Mouse (Mus musculus) heart, embryonic 16.5 days (tissue): ENCODE results near the gene Hist2h2bb. TPM values are rescaled to one million over a fixed set of nuclear protein-coding genes. Genes with fewer than 3 reads are reported as not detected.

Experiments
- ATAC-seq: fragments of 200-750 bp; cut with Nextera tagmentation; replicated peaks from 2 replicates; pipeline ENCODE4 v1.8.0; 2017; ENCODE audit warnings: moderate number of reproducible peaks; ENCODE audit not compliant: insufficient read depth, low FRiP score; ENCODE audit errors: extremely low read depth
- H3K27ac ChIP-seq: fragments of 300-500 bp; sonication (generic); 2 replicates; pipeline ENCODE4 v1.5.1; 2014; ENCODE audit warnings: mild to moderate bottlenecking, low read length, control low read depth, moderate library complexity
- H3K27me3 ChIP-seq: fragments of 300-500 bp; sonication (generic); 2 replicates; pipeline ENCODE4 v1.6.1; 2014; ENCODE audit warnings: low read length, mixed read lengths; ENCODE audit not compliant: control insufficient read depth, insufficient read depth
- H3K36me3 ChIP-seq: fragments of 300-500 bp; sonication (generic); 2 replicates; pipeline ENCODE4 v1.6.1; 2014; ENCODE audit not compliant: control insufficient read depth, insufficient read depth
- H3K4me1 ChIP-seq: fragments of 300-500 bp; sonication (generic); 2 replicates; pipeline ENCODE4 v1.6.1; 2014; ENCODE audit warnings: low read length, mixed read lengths; ENCODE audit not compliant: control insufficient read depth, insufficient read depth
- H3K4me2 ChIP-seq: fragments of 300-500 bp; sonication (generic); 2 replicates; pipeline ENCODE4 v1.6.1; 2014; ENCODE audit warnings: low read depth, mild to moderate bottlenecking, control low read depth, low read length
- H3K4me3 ChIP-seq: fragments of 300-500 bp; sonication (generic); 2 replicates; pipeline ENCODE4 v1.5.1; 2014; ENCODE audit warnings: mild to moderate bottlenecking, control low read depth, low read length
- H3K9ac ChIP-seq: fragments of 300-500 bp; sonication (generic); 2 replicates; pipeline ENCODE4 v1.6.1; 2014; ENCODE audit warnings: low read length, control low read depth
- H3K9me3 ChIP-seq: fragments of 300-500 bp; sonication (generic); replicated peaks from 2 replicates; pipeline ENCODE4 v1.6.1; 2016; ENCODE audit warnings: low read length; ENCODE audit not compliant: control insufficient read depth
- WGBS: fragments of 180-500 bp; shearing (Covaris S2); extraction: QIAGEN DNeasy Blood & Tissue Kit; methylation state at CpG from one replicate; pipeline ENCODE4 v1.1.7; 2014; 5-methylcytosine and 5-hydroxymethylcytosine counted together
- polyA plus RNA-seq: library from polyadenylated mRNA; unstranded; fragments of >200 nt; fragmentation: Nextera tagmentation; extraction: Ambion mirVana; gene quantifications from 2 replicates; pipeline ENCODE4 v1.2.1, GENCODE M21; 2015

Gene Hist2h2bb
- polyA plus RNA-seq, 1 experiment from 2014 or later: 3.7 TPM

DNA sequence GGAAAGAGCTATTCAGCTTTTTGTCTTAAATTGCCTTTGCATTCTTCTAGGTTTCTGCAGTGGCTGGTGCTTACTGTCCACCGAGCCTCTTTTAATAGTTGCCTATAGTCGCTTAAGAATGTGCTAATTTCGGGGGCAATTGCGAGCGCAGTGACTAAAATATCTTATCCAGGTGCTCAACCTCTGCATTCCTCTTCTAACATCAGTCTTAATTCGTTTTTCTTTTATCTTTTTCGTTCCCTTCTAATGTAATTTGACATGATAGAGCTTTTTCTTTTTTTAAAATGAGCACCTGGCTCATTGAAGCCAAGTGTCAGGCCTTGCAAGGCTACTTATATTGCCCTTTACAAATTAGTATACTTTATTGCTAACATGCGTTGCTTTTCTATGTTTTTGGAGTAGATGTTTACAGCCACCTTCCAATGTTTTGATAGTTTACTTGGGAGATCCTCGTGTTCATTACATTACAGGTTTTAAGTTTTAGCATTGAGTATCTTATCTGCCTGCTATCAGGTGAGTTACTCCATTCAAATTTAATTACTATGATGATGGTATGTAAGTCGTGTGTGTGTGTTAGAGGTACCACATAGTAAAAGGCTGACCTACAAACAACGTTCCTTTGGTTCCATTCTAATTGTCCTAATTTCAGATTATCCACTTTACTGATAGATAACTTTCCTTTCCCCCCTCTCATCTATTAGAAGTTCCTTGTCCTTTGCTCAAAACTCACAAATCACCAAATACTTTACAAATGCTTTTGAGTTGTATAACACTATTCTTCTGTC is 22.0 kb upstream of the Hist2h2bb start:
- H3K27ac ChIP-seq: peak overlapping the region; percentile 62
- H3K27me3 ChIP-seq: no peaks in the 10 kb centered on the region
- no peak for ATAC-seq
- peak overlapping the region; percentile 74 for H3K9ac ChIP-seq
- peak overlapping the region; percentile 53 for H3K4me3 ChIP-seq
- no peaks in the 10 kb centered on the region for H3K36me3 ChIP-seq
- H3K9me3 ChIP-seq: no peaks in the 10 kb centered on the region
- peak overlapping the region; percentile 63 for H3K4me2 ChIP-seq
- peaks cover 24% of the 10 kb centered on the region for H3K4me1 ChIP-seq
- 9% methylated on average over 11 of the region's 11 CpGs for WGBS

DNA sequence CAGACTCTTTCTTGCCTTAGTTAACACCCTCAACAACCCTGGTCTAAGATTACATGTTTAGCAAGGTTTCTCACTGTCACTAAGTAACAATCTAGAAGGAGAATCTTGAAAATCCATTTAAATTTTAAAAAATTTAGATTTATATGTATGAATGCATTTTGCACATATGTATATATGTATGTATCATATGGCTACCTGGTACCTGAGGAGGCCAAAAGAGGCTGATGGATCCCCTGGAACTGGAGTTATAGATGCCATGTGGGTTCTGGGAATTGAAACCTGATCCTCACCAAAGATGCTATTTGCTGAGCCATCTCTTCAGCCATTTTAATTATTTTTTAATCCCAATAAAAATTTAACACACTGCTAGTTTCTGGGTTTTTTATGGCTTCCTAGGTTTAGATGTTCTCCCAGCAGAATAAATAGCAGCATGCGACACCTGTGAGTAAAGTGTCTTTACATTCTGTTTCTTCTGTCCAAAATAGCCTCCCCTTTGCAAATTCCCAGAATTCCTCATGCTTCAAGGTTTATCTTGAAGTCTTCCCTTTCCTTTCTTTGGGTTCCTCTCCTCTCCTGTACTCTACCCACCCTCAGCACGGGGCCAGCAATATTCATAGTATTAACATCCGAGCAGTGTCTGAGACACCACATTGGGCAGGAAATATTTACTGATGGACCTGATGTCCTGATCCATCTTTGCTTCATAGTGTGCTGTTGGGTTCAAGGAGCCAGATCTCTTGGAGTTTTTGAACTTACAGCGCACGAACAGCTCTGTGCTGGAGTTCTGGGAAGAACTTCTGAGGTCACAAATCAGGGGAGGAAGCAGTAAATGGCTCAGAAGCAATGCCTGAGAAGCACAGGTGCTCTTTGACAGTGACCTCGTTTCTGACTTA is 21.2 kb upstream of the Hist2h2bb start:
- no peak for ATAC-seq
- Histone ChIP-seq H3K4me1 (peaks cover 24% of the 10 kb centered on the region), H3K27me3 (no peaks in the 10 kb centered on the region), H3K36me3 (no peaks in the 10 kb centered on the region), H3K4me3 (peak overlapping the region; percentile 53; the same call in 1 of the 2 replicates), H3K4me2 (peak overlapping the region; percentile 63), H3K9ac (peak overlapping the region; percentile 74), H3K9me3 (no peaks in the 10 kb centered on the region), H3K27ac (no peak overlapping the region)
- WGBS: 49% methylated on average over 6 of the region's 6 CpGs

DNA sequence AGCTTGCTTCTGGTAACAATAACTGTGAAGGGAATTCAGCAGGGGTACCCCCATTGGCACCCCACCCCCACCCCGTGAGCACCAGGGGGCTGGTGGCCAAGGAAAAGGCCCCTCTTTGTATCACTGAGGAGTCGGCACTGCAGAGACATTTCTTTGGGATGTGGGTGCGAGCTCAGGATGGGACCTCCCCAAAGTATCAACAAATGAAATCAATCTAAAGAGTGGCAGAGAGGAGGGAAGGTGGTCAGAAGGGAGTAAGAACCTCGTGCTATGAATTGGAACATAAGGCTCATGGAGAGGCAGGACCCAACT is 20.6 kb upstream of the Hist2h2bb start:
- H3K4me1 ChIP-seq: peaks cover 20% of the 10 kb centered on the region
- no peak for ATAC-seq
- H3K4me3 ChIP-seq: no peak overlapping the region
- H3K27me3 ChIP-seq: no peaks in the 10 kb centered on the region
- 57% methylated on average over 4 of the region's 4 CpGs for WGBS
- no peak overlapping the region for H3K9ac ChIP-seq
- peak overlapping the region; percentile 63; the same call in 1 of the 2 replicates for H3K4me2 ChIP-seq
- no peak overlapping the region for H3K27ac ChIP-seq
- H3K9me3 ChIP-seq: no peaks in the 10 kb centered on the region
- no peaks in the 10 kb centered on the region for H3K36me3 ChIP-seq

DNA sequence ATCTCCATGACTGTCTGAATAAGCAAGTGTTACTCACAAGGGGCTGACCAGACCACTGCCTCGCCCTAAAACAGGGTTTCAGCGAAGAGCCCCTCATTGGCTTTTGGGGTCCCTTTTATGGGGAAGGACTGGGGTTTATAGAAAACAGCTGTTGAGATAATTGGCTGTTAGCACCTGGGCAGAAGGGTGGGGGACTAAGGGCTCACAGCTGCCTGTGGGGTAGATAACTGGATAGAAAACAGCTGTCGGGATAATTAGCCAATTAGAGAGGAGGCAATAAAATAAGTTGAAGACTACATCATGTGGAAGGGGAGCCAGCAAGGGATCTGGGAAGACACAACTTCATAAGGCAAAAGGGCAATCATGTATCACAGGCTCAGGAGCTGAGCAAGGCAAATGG is 18.7 kb upstream of the Hist2h2bb start:
- H3K4me3 ChIP-seq: no peak overlapping the region
- ATAC-seq: no peak
- WGBS: 73% methylated on average over 3 of the region's 3 CpGs
- no peak overlapping the region for H3K4me2 ChIP-seq
- H3K27me3 ChIP-seq: no peaks in the 10 kb centered on the region
- no peak overlapping the region for H3K27ac ChIP-seq
- H3K9me3 ChIP-seq: no peaks in the 10 kb centered on the region
- H3K36me3 ChIP-seq: no peaks in the 10 kb centered on the region
- H3K4me1 ChIP-seq: peaks cover 13% of the 10 kb centered on the region
- no peak overlapping the region for H3K9ac ChIP-seq

DNA sequence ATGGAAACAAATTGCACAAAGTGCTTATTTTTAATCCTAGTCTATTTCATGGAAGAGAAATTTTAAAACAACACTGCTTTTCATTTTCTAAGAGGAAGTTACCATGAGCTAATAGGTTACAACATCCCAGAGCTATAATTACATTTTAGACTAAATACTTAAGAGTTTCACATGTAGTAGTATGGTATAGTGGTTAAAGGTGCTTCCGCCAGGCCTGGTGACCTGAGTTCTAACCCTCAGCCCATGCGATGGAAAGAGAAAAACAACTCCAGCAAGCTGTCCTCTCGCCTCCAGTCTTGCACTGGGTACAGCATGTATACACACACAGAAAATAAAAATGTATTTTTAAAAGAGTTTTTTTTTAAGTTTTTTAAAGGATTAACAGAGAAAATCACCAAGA is 17.8 kb upstream of the Hist2h2bb start:
- Histone ChIP-seq H3K9me3 (no peaks in the 10 kb centered on the region), H3K36me3 (no peaks in the 10 kb centered on the region), H3K27me3 (no peaks in the 10 kb centered on the region), H3K27ac (no peak overlapping the region), H3K4me1 (peaks cover 13% of the 10 kb centered on the region), H3K9ac (no peak overlapping the region), H3K4me2 (no peak overlapping the region), H3K4me3 (no peak overlapping the region)
- ATAC-seq: no peak
- WGBS: 84% methylated on average over 3 of the region's 3 CpGs

DNA sequence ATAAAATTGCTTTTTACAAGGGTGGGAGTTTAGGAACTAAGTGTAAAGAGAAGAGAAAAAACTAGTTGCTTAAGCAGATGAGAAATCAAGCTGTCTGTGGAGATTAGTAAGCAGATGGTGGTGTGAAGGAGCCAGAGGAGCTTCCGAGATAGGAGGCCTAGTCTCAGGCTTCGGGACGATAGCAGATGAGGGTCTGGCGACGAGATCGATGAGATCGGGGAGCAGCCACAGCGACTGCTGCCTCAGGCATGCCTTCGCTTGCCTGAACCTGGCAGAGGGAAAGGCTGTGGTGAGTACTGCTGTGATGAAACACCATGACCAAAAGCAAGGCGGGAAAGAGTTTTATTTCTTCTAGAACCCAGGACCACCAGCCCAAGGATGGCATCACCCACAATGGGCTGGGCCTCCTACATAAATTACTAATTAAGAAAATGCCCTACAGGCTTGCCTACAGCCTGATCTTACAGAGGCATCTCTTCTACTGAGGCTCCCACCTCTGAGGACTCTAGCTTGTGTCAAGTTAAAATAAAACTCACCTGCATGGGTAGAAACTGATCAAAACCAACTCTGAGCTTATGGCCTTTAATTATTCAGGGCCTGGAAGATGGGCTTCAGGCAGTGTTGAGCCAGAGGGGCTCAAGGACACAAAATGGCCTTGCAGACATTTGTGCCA is 14.7 kb upstream of the Hist2h2bb start:
- no peak; the same call in 1 of the 2 replicates for ATAC-seq
- Histone ChIP-seq H3K9ac (0 out of 2 replicates have a peak overlapping the region, but pooled peaks have one; percentile 37), H3K4me2 (no peak overlapping the region), H3K4me3 (no peak overlapping the region), H3K27me3 (no peaks in the 10 kb centered on the region), H3K9me3 (no peaks in the 10 kb centered on the region), H3K36me3 (no peaks in the 10 kb centered on the region), H3K4me1 (peaks cover 2% of the 10 kb centered on the region; the same call in 1 of the 2 replicates), H3K27ac (no peak overlapping the region)
- 31% methylated on average over 10 of the region's 10 CpGs for WGBS

DNA sequence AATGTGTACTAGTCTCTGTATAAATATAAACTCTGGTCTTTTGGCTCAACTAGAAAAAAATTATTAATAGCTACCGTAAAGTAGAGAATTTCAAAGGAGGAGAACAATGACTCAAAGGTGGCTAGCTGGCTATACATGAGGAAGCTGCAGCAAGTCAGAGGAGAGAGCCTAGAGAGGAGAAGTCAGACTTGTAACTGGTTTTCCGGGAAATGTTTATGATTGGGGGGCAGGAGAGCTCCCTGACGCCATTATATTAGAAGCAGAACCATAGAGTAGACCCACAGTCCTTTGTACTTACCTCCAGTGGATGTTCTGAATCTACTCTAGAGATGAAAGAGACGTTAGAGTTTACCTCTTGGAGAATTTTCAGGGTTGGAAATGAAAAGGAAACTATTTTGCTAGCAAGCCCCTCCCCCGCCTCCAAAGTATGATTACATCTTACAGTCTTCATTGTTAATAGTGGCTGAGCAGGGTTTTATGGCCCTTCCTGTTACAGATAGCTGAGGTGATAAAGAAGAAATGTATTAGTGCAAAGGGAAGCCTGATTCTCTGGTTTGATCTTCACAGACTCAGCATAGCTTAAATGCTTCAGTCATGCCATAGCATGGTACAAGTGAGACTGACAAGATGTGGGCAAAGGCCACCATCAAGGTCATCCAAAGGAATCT is 13.5 kb upstream of the Hist2h2bb start:
- Histone ChIP-seq H3K27me3 (no peaks in the 10 kb centered on the region; the same call in 1 of the 2 replicates), H3K36me3 (no peaks in the 10 kb centered on the region), H3K4me3 (no peak overlapping the region), H3K4me1 (no peaks in the 10 kb centered on the region), H3K9me3 (no peaks in the 10 kb centered on the region), H3K4me2 (no peak overlapping the region), H3K9ac (no peak overlapping the region), H3K27ac (no peak overlapping the region)
- no peak for ATAC-seq
- WGBS: 75% methylated on average over 5 of the region's 5 CpGs

DNA sequence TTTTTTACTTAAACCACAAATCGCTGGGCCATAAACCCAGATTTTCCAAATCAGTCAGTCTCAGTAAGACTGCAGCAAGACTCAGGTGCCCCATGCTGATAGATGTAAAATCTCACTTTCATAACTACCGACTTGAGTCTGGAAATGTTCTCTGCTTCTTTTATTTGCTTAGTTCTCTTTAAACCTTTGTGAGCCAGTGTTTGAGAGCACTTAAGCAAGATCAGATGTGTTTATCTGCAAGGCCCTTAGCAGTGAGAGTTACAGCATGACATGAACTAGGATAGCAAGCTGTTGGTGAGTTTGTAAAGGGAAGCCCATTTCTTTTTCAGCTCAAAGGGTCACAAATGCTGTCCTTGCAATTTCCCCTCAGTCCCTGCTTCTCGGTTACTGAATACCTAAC is 12.4 kb upstream of the Hist2h2bb start:
- peaks cover 6% of the 10 kb centered on the region for H3K4me1 ChIP-seq
- ATAC-seq: no peak
- H3K27me3 ChIP-seq: no peaks in the 10 kb centered on the region; the same call in 1 of the 2 replicates
- no peak overlapping the region for H3K27ac ChIP-seq
- no peak overlapping the region for H3K9ac ChIP-seq
- H3K4me2 ChIP-seq: no peak overlapping the region
- H3K4me3 ChIP-seq: no peak overlapping the region
- no peaks in the 10 kb centered on the region for H3K36me3 ChIP-seq
- WGBS: 59% methylated on average over 3 of the region's 3 CpGs
- no peaks in the 10 kb centered on the region for H3K9me3 ChIP-seq
